ENCODE assay signal across 26 mouse cellular contexts in the genomic region with DNA sequence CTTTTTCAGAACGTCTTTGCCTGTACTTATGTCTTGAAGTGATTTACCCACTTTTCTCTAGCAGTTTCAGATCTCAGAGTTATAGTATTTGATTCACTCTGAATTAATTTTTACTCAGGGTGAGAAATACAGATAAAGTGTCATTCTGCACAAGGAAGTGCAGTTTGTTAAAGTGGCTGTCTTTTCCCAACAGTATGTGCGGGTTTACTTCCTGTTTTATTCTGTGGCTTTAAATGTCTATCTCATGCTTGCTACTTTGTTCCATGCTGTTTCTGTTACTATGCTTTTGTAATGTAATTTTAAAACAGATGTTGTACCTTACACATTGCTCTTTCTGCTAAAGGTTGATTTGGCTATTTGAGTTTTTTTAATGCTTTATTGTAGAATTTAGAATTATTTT.
"Had no signal": no experiment of that assay in that cellular context is flagged by ENCODE, and none has a peak within 500 bp of the region (broad histone marks: within the 10 kb centered on the region; RNA-seq: fewer than 3 reads in every experiment).

No protein-coding gene starts in this region.

- H3K4me3 ChIP-seq: gastrocnemius, adult 2 months; heart, embryonic 10.5 days; heart, embryonic 13.5 days; heart, embryonic 15.5 days; hindbrain, embryonic 13.5 days; hindbrain, embryonic 15.5 days; kidney, embryonic 15.5 days; limb, embryonic 13.5 days; limb, embryonic 15.5 days; liver, embryonic 12.5 days had no signal

- ATAC-seq: hindbrain, postnatal 0 days; intestine, embryonic 16.5 days; liver, embryonic 12.5 days had no signal

- H3K4me2 ChIP-seq: heart, embryonic 13.5 days; heart, embryonic 15.5 days; hindbrain, embryonic 13.5 days; hindbrain, embryonic 15.5 days; kidney, embryonic 15.5 days; limb, embryonic 13.5 days; limb, embryonic 15.5 days; liver, embryonic 12.5 days had no signal

- H3K36me3 ChIP-seq: heart, embryonic 10.5 days; heart, embryonic 13.5 days; heart, embryonic 15.5 days; hindbrain, embryonic 13.5 days; hindbrain, embryonic 15.5 days; kidney, embryonic 15.5 days; limb, embryonic 13.5 days; limb, embryonic 15.5 days; liver, embryonic 12.5 days had no signal

- H3K4me1 ChIP-seq: heart, embryonic 10.5 days; heart, embryonic 13.5 days; heart, embryonic 15.5 days; hindbrain, embryonic 13.5 days; hindbrain, embryonic 15.5 days; kidney, embryonic 15.5 days; limb, embryonic 13.5 days; limb, embryonic 15.5 days; liver, embryonic 12.5 days had no signal

- DNase-seq: gastrocnemius, adult 2 months; gastrocnemius, postnatal 10 days; gastrocnemius, postnatal 25 days; heart, adult 11 months; heart, postnatal 14 days; heart, postnatal 36 days; kidney, adult 11 months; kidney, adult 2 months; kidney, adult 9 months; kidney, postnatal 14 days; kidney, postnatal 36 days; layer of hippocampus, adult 9-11 months; layer of hippocampus, postnatal 36 days; left cerebral cortex, postnatal 4 days had no signal

- H3K27ac ChIP-seq: gastrocnemius, adult 2 months; heart, embryonic 10.5 days; heart, embryonic 13.5 days; heart, embryonic 15.5 days; hindbrain, embryonic 13.5 days; hindbrain, embryonic 15.5 days; hindbrain, postnatal 0 days; kidney, embryonic 15.5 days; kidney, postnatal 0 days; limb, embryonic 13.5 days; limb, embryonic 15.5 days; liver, embryonic 12.5 days had no signal

- H3K27me3 ChIP-seq: heart, embryonic 13.5 days; heart, embryonic 15.5 days; hindbrain, embryonic 13.5 days; hindbrain, embryonic 15.5 days; kidney, embryonic 15.5 days; limb, embryonic 13.5 days; limb, embryonic 15.5 days; liver, embryonic 12.5 days had no signal

- H3K9ac ChIP-seq: heart, embryonic 13.5 days; heart, embryonic 15.5 days; hindbrain, embryonic 13.5 days; hindbrain, embryonic 15.5 days; kidney, embryonic 15.5 days; limb, embryonic 13.5 days; limb, embryonic 15.5 days; liver, embryonic 12.5 days had no signal

- H3K9me3 ChIP-seq: heart, embryonic 10.5 days; heart, embryonic 13.5 days; heart, embryonic 15.5 days; hindbrain, embryonic 15.5 days; kidney, embryonic 15.5 days; limb, embryonic 13.5 days; limb, embryonic 15.5 days; liver, embryonic 12.5 days had no signal
